Mouse (Mus musculus): ENCODE data around the gene Pde8b.

DNA sequence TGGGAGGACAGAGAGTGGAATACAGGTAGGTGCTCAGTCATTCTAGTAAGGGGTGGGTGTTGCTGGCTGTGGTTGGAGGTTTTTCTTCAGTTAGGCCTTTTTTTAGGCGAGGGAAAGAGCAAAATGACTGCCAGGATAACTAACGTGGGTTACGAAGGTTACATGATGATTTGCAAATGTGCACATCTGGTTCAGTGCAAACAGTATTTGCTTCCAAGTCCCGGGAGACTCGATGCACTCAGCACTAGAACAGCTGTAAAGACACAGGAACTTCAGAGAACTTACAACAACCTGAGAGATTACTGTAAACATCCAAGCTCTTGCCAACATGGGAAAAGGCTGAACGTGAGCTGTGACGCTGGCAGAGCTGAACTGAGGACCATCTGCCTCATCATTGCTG is 142.1 kb downstream of the Pde8b start:
- TF ChIP-seq GATA1 (IDR thresholded peaks at IDR 0.05; ENCODE audit: borderline replicate concordance, low read length) (no peak), FLI1 (IDR thresholded peaks at IDR 0.05; ENCODE audit: low read length) (no peak)

Data from megakaryocyte, embryonic 14.5 days (primary cell).